Mouse (Mus musculus) embryonic facial prominence, embryonic 13.5 days (tissue): Measurements from ENCODE around the gene Ubtfl1. TPM values are rescaled to one million over a fixed set of nuclear protein-coding genes. Genes with fewer than 3 reads are reported as not detected.
"Not testable (repeated sequence)": the region's sequence is repeated elsewhere in the genome, so short reads cannot be mapped to it uniquely, and the experiment has no call there.

ENCODE experiments used
- ATAC-seq: fragments of 200-750 bp; cut with Nextera tagmentation; 2 replicates; pipeline ENCODE4 v1.8.0; 2017; ENCODE audit warnings: low read depth; ENCODE audit not compliant: insufficient number of reproducible peaks, insufficient read depth, low FRiP score, low TSS enrichment
- H3K27ac ChIP-seq: fragments of 300-500 bp; sonication (generic); 2 replicates; pipeline ENCODE4 v1.5.1; 2015; ENCODE audit warnings: moderate library complexity, mild to moderate bottlenecking, inconsistent platforms
- H3K27me3 ChIP-seq: fragments of 300-500 bp; sonication (generic); 2 replicates; pipeline ENCODE4 v1.6.1; 2015; ENCODE audit warnings: mild to moderate bottlenecking, inconsistent platforms
- H3K36me3 ChIP-seq: fragments of 300-500 bp; sonication (generic); 2 replicates; pipeline ENCODE4 v1.6.1; 2015; ENCODE audit warnings: mild to moderate bottlenecking, inconsistent platforms
- H3K4me1 ChIP-seq: fragments of 300-500 bp; sonication (generic); 2 replicates; pipeline ENCODE4 v1.6.1; 2015; ENCODE audit warnings: inconsistent platforms
- H3K4me2 ChIP-seq: fragments of 300-500 bp; sonication (generic); 2 replicates; pipeline ENCODE4 v1.6.1; 2015; ENCODE audit warnings: moderate library complexity, mild to moderate bottlenecking, inconsistent platforms
- H3K4me3 ChIP-seq: fragments of 300-500 bp; sonication (generic); 2 replicates; pipeline ENCODE4 v1.5.1; 2015; ENCODE audit warnings: mild to moderate bottlenecking, inconsistent platforms
- H3K9ac ChIP-seq: fragments of 300-500 bp; sonication (generic); 2 replicates; pipeline ENCODE4 v1.6.1; 2015; ENCODE audit warnings: mild to moderate bottlenecking, inconsistent platforms
- H3K9me3 ChIP-seq: fragments of 300-500 bp; sonication (generic); 2 replicates; pipeline ENCODE4 v1.6.1; 2016; ENCODE audit warnings: inconsistent platforms
- WGBS: fragments of 180-500 bp; shearing (Covaris S2); methylation state at CpG from one replicate; pipeline ENCODE4 v1.1.7; 2015; ENCODE audit warnings: mixed read lengths; 5-methylcytosine and 5-hydroxymethylcytosine counted together
- microRNA-seq: library from miRNA; unstranded; fragments of <30 nt; microRNA quantifications from one replicate; pipeline ENCODE4, GENCODE M21; 2016
- polyA plus RNA-seq: library from polyadenylated mRNA; unstranded; fragments of >200 nt; fragmentation: Nextera tagmentation; extraction: Ambion mirVana; gene quantifications from 2 replicates; pipeline ENCODE4 v1.2.1, GENCODE M21; 2015

The Ubtfl1 gene
- not detected in 2 replicates for polyA plus RNA-seq

DNA sequence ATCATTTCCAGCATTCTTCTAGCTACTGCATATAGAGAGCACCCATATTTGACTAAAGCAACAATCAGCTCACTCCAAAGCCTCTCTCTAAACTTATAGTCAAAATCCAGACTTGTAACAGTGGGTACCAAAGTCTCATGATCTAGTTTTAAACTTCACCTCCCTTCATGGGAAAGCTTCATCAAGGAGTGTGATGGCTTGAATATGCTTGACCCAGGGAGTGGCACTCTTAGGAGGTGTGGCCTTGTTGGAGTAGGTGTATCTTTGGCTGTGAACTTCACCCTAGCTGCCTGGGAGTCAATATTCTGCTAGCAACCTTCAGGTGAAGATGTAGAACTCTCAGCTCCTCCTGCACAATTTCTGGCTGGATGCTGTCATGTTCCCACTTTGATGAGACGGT is at the start of gene Ubtfl1:
Gene Ubtfl1, plus strand, starts transcription at position 301 of the 400 bp plus-strand sequence.
- Histone ChIP-seq H3K36me3 (no peaks in the 10 kb centered on the region), H3K27me3 (no peaks in the 10 kb centered on the region), H3K27ac (no peak within 1 kb of the TSS), H3K9ac (no peak within 1 kb of the TSS), H3K4me2 (no peak within 1 kb of the TSS), H3K4me1 (no peaks in the 10 kb centered on the region), H3K9me3 (no peaks in the 10 kb centered on the region), H3K4me3 (no peak within 1 kb of the TSS)
- whole genome bisulfite sequencing, result 63% methylated on average over 1 of the region's 1 CpGs
- ATAC-seq, result no peak

DNA sequence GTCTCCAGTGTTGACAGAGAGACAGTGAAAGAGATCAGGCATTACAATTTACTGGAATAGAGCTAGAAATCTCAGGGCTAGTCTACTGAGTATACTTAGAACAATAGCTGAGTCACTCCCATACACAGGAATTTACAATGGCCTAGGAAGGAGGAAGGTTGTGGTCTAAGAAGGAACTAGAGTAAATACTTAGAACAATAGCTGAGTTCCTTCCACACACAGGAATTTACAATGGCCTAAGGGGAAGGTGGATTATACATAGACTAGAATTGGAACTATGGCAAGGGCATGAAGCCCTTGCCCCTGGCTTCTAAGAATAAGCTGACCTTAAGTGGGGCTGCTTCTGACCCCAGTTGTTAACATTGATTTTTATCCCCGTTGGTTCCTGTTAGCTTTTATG is 31.2 kb upstream of the Ubtfl1 start:
- H3K4me3 ChIP-seq, H3K27ac ChIP-seq, H3K4me2 ChIP-seq, H3K4me1 ChIP-seq, ATAC-seq, H3K9me3 ChIP-seq, H3K27me3 ChIP-seq, H3K9ac ChIP-seq, H3K36me3 ChIP-seq: not testable (repeated sequence)
- WGBS, result 90% methylated on average over 1 of the region's 1 CpGs

DNA sequence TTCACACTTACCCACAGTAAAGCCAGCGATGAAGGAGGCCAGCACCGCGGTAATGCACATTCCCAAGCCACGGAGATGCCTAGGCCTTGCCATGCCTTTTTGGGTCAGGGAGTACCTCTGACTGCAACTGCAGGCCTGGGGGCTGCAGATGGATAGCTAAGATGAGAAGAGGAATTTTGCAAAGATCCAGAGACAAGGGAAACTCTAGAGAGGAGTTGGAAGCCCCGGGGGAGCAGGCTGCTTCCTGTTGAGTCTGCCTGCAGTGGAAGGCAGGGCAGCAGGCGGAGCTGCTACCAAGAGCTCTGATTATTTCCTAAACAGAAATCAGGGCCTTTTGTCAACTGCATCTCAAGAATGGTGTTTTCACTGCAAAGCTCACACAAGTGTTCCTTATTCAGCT is 18.4 kb upstream of the Ubtfl1 start:
- H3K27ac ChIP-seq, result peak overlapping the region; percentile 33; the same call in 1 of the 2 replicates
- peak overlapping the region; percentile 36 for H3K4me2 ChIP-seq
- 0 out of 2 replicates have a peak overlapping the region, but pooled peaks have one; percentile 6 for H3K4me3 ChIP-seq
- WGBS, result 19% methylated on average over 6 of the region's 6 CpGs
- ATAC-seq, result no peak
- H3K36me3 ChIP-seq, result no peaks in the 10 kb centered on the region
- H3K27me3 ChIP-seq, result no peaks in the 10 kb centered on the region
- no peaks in the 10 kb centered on the region for H3K9me3 ChIP-seq
- peak overlapping the region; percentile 44; the same call in 1 of the 2 replicates for H3K9ac ChIP-seq
- H3K4me1 ChIP-seq, result peaks cover 4% of the 10 kb centered on the region

DNA sequence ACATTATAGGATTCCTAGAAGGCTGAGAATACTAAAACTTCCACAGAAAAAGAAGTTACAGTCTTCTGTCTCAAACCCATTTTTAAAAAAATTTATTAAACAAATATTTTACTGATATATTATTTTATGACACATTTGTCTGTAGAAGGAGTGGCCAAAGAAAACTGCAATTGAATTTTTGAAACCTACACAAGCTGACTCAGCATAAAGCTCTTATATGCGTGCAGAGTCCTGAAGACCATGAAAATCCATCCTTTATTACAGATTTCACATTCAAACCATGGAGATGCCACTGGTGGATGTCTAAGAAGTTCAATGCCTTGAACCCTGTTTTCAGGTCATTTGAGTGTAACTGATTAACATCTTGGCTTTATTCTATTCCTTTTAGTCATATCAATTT is 4.6 kb upstream of the Ubtfl1 start:
- H3K4me3 ChIP-seq, result no peak overlapping the region
- no peak overlapping the region for H3K27ac ChIP-seq
- ATAC-seq, result no peak
- no peaks in the 10 kb centered on the region for H3K9me3 ChIP-seq
- no peak overlapping the region for H3K9ac ChIP-seq
- WGBS, result 69% methylated on average over 1 of the region's 1 CpGs
- no peaks in the 10 kb centered on the region for H3K36me3 ChIP-seq
- H3K27me3 ChIP-seq, result no peaks in the 10 kb centered on the region
- H3K4me1 ChIP-seq, result no peaks in the 10 kb centered on the region
- H3K4me2 ChIP-seq, result no peak overlapping the region

DNA sequence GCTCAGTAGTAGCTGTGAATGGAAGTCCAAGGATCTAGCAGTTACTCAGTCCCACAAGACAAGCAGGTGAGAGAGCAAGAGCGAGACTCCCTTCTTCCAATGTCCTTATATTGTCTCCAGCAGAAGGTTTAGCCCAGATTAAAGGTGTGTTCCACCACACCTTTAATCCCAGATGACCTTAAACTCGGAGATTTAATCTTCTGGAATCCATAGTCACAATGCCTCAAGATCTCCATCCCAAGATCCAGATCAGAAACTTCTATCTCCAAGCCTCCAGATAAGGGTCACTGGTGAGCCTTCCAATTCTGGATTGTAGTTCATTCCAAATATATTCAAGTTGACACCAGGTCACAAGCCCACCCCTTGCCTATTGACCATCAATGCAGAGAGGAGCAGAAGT is 1.3 kb upstream of the Ubtfl1 start, which contains the start of gene Naalad2:
Gene Naalad2, minus strand, starts transcription at position 101 of the 400 bp plus-strand sequence.
- not testable (repeated sequence) for H3K9me3 ChIP-seq, H3K4me3 ChIP-seq, H3K27ac ChIP-seq, ATAC-seq, H3K36me3 ChIP-seq, H3K4me2 ChIP-seq, H3K9ac ChIP-seq, H3K4me1 ChIP-seq, H3K27me3 ChIP-seq
- 77% methylated on average over 2 of the region's 2 CpGs for WGBS

DNA sequence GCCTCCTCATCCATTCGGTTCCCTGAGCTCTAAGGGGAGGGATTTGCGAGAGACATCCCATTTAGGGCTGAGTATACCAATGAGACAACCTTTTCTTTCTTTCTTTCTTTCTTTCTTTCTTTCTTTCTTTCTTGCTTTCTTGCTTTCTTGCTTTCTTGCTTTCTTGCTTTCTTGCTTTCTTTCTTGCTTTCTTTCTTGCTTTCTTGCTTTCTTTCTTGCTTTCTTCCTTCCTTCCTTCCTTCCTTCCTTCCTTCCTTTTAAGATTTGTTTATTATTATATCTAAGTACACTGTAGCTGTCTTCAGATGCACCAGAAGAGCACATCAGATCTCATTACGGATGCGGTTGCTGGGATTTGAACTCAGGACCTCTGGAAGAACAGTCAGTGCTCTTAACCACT is 8.2 kb downstream of the Ubtfl1 start:
- not testable (repeated sequence) for H3K9ac ChIP-seq, ATAC-seq
- WGBS, result 88% methylated on average over 4 of the region's 4 CpGs

DNA sequence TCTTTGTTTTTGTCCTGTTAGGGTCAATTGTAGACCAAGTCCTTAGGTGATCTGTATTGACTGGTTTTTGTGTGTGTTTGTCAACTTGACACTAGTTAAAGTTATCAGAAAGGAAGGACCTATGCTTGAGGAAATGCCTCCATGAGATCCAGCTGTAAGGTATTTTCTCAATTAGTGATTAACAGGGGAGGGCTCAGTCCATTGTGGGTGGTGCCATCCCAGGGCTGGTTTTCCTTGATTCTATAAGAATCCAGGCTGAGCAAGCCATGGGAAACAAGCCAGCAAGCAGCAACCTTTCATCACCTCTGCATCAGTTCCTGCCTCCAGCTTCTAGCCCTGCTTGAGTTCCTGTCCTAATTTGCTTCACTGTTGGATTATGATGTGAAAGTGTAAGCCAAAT is 26.1 kb downstream of the Ubtfl1 start, which contains the start of gene Mbd3l2:
Gene Mbd3l2, plus strand, starts transcription at position 301 of the 400 bp plus-strand sequence.
- Histone ChIP-seq H3K36me3 (no peaks in the 10 kb centered on the region), H3K27ac (no peak within 1 kb of the TSS), H3K4me1 (no peaks in the 10 kb centered on the region), H3K27me3 (no peaks in the 10 kb centered on the region), H3K4me3 (no peak within 1 kb of the TSS), H3K9ac (no peak within 1 kb of the TSS), H3K4me2 (no peak within 1 kb of the TSS), H3K9me3 (no peaks in the 10 kb centered on the region)
- ATAC-seq, result no peak

More for the DNA sequence above, 8.2 kb downstream of the Ubtfl1 start:
- H3K27ac ChIP-seq, H3K4me1 ChIP-seq, H3K4me2 ChIP-seq, H3K9me3 ChIP-seq, H3K36me3 ChIP-seq, H3K4me3 ChIP-seq, H3K27me3 ChIP-seq: not testable (repeated sequence)

DNA sequence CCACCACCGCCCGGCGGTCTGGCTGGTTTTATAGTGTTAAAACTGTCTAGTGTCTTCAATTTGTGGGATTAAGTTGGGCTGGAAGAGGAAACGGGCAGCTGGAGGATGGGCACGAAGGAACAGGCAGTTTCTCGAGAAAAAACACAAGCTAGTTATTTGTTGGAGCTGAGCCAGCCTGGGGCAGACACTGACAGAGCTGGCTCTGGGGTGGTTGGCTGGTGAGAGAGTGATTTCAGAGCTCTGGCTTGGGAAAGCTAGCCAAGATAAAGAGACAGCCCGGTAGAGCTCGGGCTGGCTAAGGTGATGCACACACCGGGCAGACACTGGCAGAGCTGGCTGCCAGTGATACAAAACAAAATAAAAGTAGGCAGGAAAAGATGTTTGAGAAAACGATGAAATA is 27.5 kb downstream of the Ubtfl1 start:
- no peak for ATAC-seq

DNA sequence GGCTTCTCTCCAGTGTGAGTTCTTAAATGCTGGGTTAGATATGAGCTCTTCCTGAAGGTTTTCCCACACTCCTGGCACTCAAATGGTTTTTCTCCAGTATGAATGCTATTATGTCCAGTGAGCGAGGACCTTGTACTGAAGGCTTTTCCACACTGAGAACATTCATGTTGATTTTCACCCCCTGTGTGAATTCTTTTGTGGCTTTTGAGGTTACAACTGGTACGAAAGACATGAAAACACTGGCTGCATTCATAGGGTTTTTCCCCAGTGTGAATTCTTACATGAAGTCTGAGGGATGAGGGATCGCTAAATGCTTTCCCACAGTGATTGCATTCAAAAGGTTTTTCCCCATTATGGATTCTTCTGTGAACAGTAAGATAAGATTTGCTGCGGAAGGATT is 52.3 kb downstream of the Ubtfl1 start:
- Histone ChIP-seq H3K4me1 (no peaks in the 10 kb centered on the region), H3K36me3 (peaks cover 55% of the 10 kb centered on the region), H3K4me3 (no peak overlapping the region), H3K9me3 (peaks cover 6% of the 10 kb centered on the region), H3K4me2 (no peak overlapping the region), H3K27me3 (no peaks in the 10 kb centered on the region), H3K9ac (no peak overlapping the region), H3K27ac (no peak overlapping the region)
- no peak for ATAC-seq
- WGBS, result 86% methylated on average over 4 of the region's 4 CpGs

More for the DNA sequence above, 27.5 kb downstream of the Ubtfl1 start:
- H3K9ac ChIP-seq, result no peak overlapping the region
- no peak overlapping the region for H3K4me2 ChIP-seq
- 75% methylated on average over 10 of the region's 10 CpGs for WGBS
- no peaks in the 10 kb centered on the region for H3K27me3 ChIP-seq
- no peak overlapping the region for H3K27ac ChIP-seq
- H3K4me1 ChIP-seq, result no peaks in the 10 kb centered on the region
- H3K9me3 ChIP-seq, result no peaks in the 10 kb centered on the region
- H3K4me3 ChIP-seq, result no peak overlapping the region
- no peaks in the 10 kb centered on the region for H3K36me3 ChIP-seq

Small RNAs within 50 kb of the gene (microRNA-seq; reads per million reads assigned to microRNA genes)
- not detected for gene Gm22854

Other genes with a start within 250 kb of the Ubtfl1 start
- gene Chordc1, start 112.3 kb upstream of the Ubtfl1 start, polyA plus RNA-seq, result 112 and 128 TPM in 2 replicates
- 3.5 and 5.5 TPM in 2 replicates for gene Naalad2, start 1.4 kb upstream of the Ubtfl1 start, polyA plus RNA-seq
- gene Mbd3l2, start 26.2 kb downstream of the Ubtfl1 start, polyA plus RNA-seq, result not detected in 2 replicates
- 10.7 and 11.1 TPM in 2 replicates for gene Zfp558, start 73.8 kb downstream of the Ubtfl1 start, polyA plus RNA-seq
- not detected in 2 replicates for gene Mbd3l1, start 73.9 kb downstream of the Ubtfl1 start, polyA plus RNA-seq